Mouse (Mus musculus): ENCODE measurements around the gene St6gal1.

The St6gal1 gene

GRCm38 (mm10) chr16:23223166-23223870 lies 1.2 kb upstream of the St6gal1 start:
- DNase-seq (ENCODE audit: low read depth): peak; percentile 26

GRCm38 (mm10) chr16:23223871-23224469 lies 570 bp upstream of the St6gal1 start:
- no peak for DNase-seq (ENCODE audit: low read depth)

GRCm38 (mm10) chr16:23225069-23225721 lies 655 bp downstream of the St6gal1 start:
- peak; percentile 44 for DNase-seq (ENCODE audit: low read depth)

GRCm38 (mm10) chr16:23225821-23226600 lies 1.5 kb downstream of the St6gal1 start:
- DNase-seq (ENCODE audit: low read depth): peak; percentile 58

- peak; percentile 46 for DNase-seq (ENCODE audit: low read depth)
These were observed 2.2 kb downstream of the St6gal1 start for GRCm38 (mm10) chr16:23226601-23227351.

- DNase-seq (ENCODE audit: low read depth): no peak
These were observed 3.3 kb downstream of the St6gal1 start for GRCm38 (mm10) chr16:23227851-23228250.

- no peak for DNase-seq (ENCODE audit: low read depth)
These were observed 3.9 kb downstream of the St6gal1 start for GRCm38 (mm10) chr16:23228486-23228885.

GRCm38 (mm10) chr16:23229945-23230344 lies 5.4 kb downstream of the St6gal1 start:
- DNase-seq (ENCODE audit: low read depth): no peak

GRCm38 (mm10) chr16:23231168-23231567 lies 6.6 kb downstream of the St6gal1 start:
- peak; percentile 60 for DNase-seq (ENCODE audit: low read depth)

GRCm38 (mm10) chr16:23232691-23233090 lies 8.2 kb downstream of the St6gal1 start:
- DNase-seq (ENCODE audit: low read depth): peak; percentile 40

- peak; percentile 46 for DNase-seq (ENCODE audit: low read depth)
These were observed 9.0 kb downstream of the St6gal1 start for GRCm38 (mm10) chr16:23233496-23233895.

- DNase-seq (ENCODE audit: low read depth): no peak
These were observed 10.0 kb downstream of the St6gal1 start for GRCm38 (mm10) chr16:23234557-23234956.

GRCm38 (mm10) chr16:23235173-23235694 lies 10.7 kb downstream of the St6gal1 start:
- peak; percentile 39 for DNase-seq (ENCODE audit: low read depth)

GRCm38 (mm10) chr16:23239583-23239982 lies 15.0 kb downstream of the St6gal1 start:
- DNase-seq (ENCODE audit: low read depth): peak; percentile 73

- peak; percentile 97 for DNase-seq (ENCODE audit: low read depth)
These were observed 15.8 kb downstream of the St6gal1 start for GRCm38 (mm10) chr16:23240049-23240949.

GRCm38 (mm10) chr16:23240950-23241259 lies 16.4 kb downstream of the St6gal1 start:
- no peak for DNase-seq (ENCODE audit: low read depth)

- DNase-seq (ENCODE audit: low read depth): no peak
These were observed 19.3 kb downstream of the St6gal1 start for GRCm38 (mm10) chr16:23243726-23244425.

- DNase-seq (ENCODE audit: low read depth): no peak
These were observed 19.9 kb downstream of the St6gal1 start for GRCm38 (mm10) chr16:23244486-23244885.

GRCm38 (mm10) chr16:23249285-23249684 lies 24.7 kb downstream of the St6gal1 start:
- DNase-seq (ENCODE audit: low read depth): peak; percentile 60

- DNase-seq (ENCODE audit: low read depth): no peak
These were observed 25.2 kb downstream of the St6gal1 start for GRCm38 (mm10) chr16:23249762-23250161.

All from NIH3T3 (cell line).